Mouse (Mus musculus): ENCODE results near the gene Larp1b. TPM values are rescaled to one million over a fixed set of nuclear protein-coding genes. Genes with fewer than 3 reads are reported as not detected.

The Larp1b gene
- polyA plus RNA-seq, 1 experiment from 2014 or later, result 0.87 TPM

- WGBS, result 69% methylated on average over 5 of the region's 5 CpGs
- DNase-seq (ENCODE audit: low spot score), result no peak
- Histone ChIP-seq H3K9me3 (no peaks in the 10 kb centered on the region), H3K27me3 (replicated peaks; ENCODE audit: low read depth, poor library complexity, severe bottlenecking) (no peaks in the 10 kb centered on the region), H3K4me3 (no peak overlapping the region), H3K27ac (replicated peaks) (no peak overlapping the region), H3K36me3 (replicated peaks) (no peaks in the 10 kb centered on the region), H3K4me1 (no peaks in the 10 kb centered on the region)
Measured at GRCm38 (mm10) chr3:41038297-41038916, 88.8 kb downstream of the Larp1b start.

DNA sequence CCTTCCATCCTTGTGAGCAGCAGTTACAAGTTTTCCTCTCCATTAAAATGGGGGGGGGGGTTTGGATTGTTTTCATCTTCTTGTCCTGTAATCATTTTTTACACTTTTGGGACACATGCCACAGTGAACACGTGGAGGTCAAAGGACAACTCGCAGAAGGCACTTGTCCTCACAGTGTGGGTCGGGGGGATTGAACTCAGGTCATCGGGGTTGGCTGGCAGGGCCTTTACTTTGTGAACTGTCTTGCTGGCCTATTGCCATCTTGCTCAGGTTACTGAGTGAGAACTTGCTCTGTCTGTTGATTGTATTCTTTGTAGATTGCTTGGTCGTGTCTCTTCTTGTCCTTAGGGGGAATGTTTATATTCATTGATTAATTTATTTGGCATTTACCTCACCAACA is 91.6 kb downstream of the Larp1b start:
- Histone ChIP-seq H3K36me3 (replicated peaks) (no peaks in the 10 kb centered on the region), H3K4me3 (no peak overlapping the region), H3K27ac (replicated peaks) (no peak overlapping the region), H3K9me3 (no peaks in the 10 kb centered on the region), H3K4me1 (no peaks in the 10 kb centered on the region), H3K27me3 (replicated peaks; ENCODE audit: low read depth, poor library complexity, severe bottlenecking) (no peaks in the 10 kb centered on the region)
- WGBS, result 69% methylated on average over 5 of the region's 5 CpGs
- DNase-seq (ENCODE audit: low spot score), result no peak

DNA sequence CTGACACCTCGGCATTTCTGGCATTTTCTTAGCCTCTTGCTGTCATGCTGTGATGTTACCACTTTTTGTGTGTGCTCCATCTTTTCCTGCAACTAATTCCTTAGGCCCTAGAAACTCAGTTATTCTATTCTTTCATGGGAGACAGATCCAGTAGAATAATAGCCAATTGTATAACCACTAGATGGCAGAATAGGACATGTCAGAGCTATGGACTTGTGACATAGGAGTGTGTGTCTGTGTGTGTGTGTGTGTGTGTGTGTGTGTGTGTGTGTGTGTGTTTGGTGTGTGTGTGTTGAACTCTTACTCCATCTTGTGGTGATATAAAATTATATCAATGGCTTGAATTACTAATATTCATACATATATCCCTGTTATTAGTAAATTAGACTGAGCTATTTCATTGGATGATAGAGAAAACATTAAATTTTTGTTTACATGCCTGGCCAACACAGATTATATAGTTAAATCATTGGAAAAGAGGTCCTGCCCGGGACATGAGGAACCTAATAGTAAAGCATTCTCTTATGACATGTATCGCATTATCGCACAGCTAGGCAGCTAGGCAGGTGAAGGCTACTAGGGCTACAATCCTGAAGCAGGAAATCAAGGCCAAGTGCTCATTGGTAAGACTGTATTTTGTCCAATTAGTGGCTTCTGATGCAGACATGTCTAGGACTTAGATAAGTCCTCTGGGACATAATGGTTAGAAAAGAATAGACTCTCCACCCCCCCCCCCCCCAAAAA is 92.7 kb downstream of the Larp1b start:
- H3K27me3 ChIP-seq (replicated peaks; ENCODE audit: low read depth, poor library complexity, severe bottlenecking), result no peaks in the 10 kb centered on the region
- no peaks in the 10 kb centered on the region for H3K36me3 ChIP-seq (replicated peaks)
- H3K4me3 ChIP-seq, result no peak overlapping the region
- H3K4me1 ChIP-seq, result no peaks in the 10 kb centered on the region
- H3K9me3 ChIP-seq, result no peaks in the 10 kb centered on the region
- 80% methylated on average over 4 of the region's 4 CpGs for WGBS
- DNase-seq (ENCODE audit: low spot score), result peak; percentile 40
- no peak overlapping the region for H3K27ac ChIP-seq (replicated peaks)

- no peaks in the 10 kb centered on the region for H3K36me3 ChIP-seq (replicated peaks)
- 74% methylated on average over 11 of the region's 11 CpGs for WGBS
- DNase-seq (ENCODE audit: low spot score), result no peak
- H3K27ac ChIP-seq (replicated peaks), result no peak overlapping the region
- H3K4me3 ChIP-seq, result no peak overlapping the region
- no peaks in the 10 kb centered on the region for H3K27me3 ChIP-seq (replicated peaks; ENCODE audit: low read depth, poor library complexity, severe bottlenecking)
- H3K4me1 ChIP-seq, result no peaks in the 10 kb centered on the region
- no peaks in the 10 kb centered on the region for H3K9me3 ChIP-seq
Measured at GRCm38 (mm10) chr3:41043756-41044354, 94.2 kb downstream of the Larp1b start.

GRCm38 (mm10) chr3:41047838-41048237 is 98.2 kb downstream of the Larp1b start:
- Histone ChIP-seq H3K9me3 (no peaks in the 10 kb centered on the region), H3K27ac (replicated peaks) (no peak overlapping the region), H3K27me3 (replicated peaks; ENCODE audit: low read depth, poor library complexity, severe bottlenecking) (no peaks in the 10 kb centered on the region), H3K36me3 (replicated peaks) (no peaks in the 10 kb centered on the region), H3K4me3 (no peak overlapping the region), H3K4me1 (no peaks in the 10 kb centered on the region)
- DNase-seq (ENCODE audit: low spot score), result no peak
- 88% methylated on average over 6 of the region's 6 CpGs for WGBS

- H3K27ac ChIP-seq (replicated peaks), result no peak overlapping the region
- H3K4me1 ChIP-seq, result no peaks in the 10 kb centered on the region
- no peak overlapping the region for H3K4me3 ChIP-seq
- WGBS, result 90% methylated on average over 3 of the region's 3 CpGs
- DNase-seq (ENCODE audit: low spot score), result no peak
- H3K27me3 ChIP-seq (replicated peaks; ENCODE audit: low read depth, poor library complexity, severe bottlenecking), result no peaks in the 10 kb centered on the region
- H3K9me3 ChIP-seq, result no peaks in the 10 kb centered on the region
- H3K36me3 ChIP-seq (replicated peaks), result no peaks in the 10 kb centered on the region
Measured at GRCm38 (mm10) chr3:41053334-41053733, 103.7 kb downstream of the Larp1b start.

DNA sequence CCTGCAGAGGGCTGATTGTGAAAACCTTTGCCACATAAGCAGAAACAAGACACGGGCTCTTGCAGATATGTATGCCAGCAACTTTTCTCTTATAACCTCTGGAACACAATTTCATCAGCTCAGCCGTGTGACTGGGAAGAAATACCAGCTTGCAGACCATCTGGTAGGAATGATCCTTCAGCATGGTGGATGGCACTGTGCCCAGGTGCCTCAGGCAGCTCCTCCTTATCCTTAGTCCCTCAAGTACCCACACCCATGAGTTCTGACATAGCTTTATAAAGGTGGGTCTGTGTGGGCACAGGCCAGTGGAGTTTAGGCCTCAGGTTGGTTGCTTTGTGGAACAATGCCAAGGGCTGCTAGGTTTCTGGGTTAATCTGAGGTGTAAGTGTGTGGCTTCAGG is 108.8 kb downstream of the Larp1b start:
- H3K9me3 ChIP-seq, result no peaks in the 10 kb centered on the region
- peaks cover 10% of the 10 kb centered on the region for H3K36me3 ChIP-seq (replicated peaks)
- no peaks in the 10 kb centered on the region for H3K27me3 ChIP-seq (replicated peaks; ENCODE audit: low read depth, poor library complexity, severe bottlenecking)
- 93% methylated on average over 2 of the region's 2 CpGs for WGBS
- H3K27ac ChIP-seq (replicated peaks), result no peak overlapping the region
- no peak overlapping the region for H3K4me3 ChIP-seq
- H3K4me1 ChIP-seq, result no peaks in the 10 kb centered on the region
- DNase-seq (ENCODE audit: low spot score), result no peak

DNA sequence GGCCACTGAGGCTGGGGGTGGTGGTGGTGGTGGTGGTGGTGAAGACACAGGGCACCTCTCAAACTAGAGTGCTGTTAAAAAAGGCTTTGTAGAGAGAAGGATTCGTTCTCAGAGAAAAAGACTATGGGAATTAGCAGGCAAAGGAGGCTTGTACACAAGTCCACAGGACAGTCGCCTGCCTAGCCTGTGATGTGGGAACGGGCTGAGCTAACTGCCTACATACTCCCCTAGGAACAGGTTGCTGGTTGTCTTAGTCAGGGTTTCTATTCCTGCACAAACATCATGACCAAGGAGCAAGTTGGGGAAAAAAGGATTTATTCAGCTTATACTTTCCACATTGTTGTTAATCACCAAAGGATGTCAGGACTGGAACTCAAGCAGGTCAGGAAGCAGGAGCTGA is 109.6 kb downstream of the Larp1b start:
- Histone ChIP-seq H3K4me3 (no peak overlapping the region), H3K36me3 (replicated peaks) (peaks cover 18% of the 10 kb centered on the region), H3K4me1 (no peaks in the 10 kb centered on the region), H3K9me3 (no peaks in the 10 kb centered on the region), H3K27ac (replicated peaks) (no peak overlapping the region), H3K27me3 (replicated peaks; ENCODE audit: low read depth, poor library complexity, severe bottlenecking) (no peaks in the 10 kb centered on the region)
- 91% methylated on average over 3 of the region's 3 CpGs for WGBS
- DNase-seq (ENCODE audit: low spot score), result no peak

GRCm38 (mm10) chr3:41061831-41062565 is 112.4 kb downstream of the Larp1b start:
- no peaks in the 10 kb centered on the region for H3K9me3 ChIP-seq
- no peaks in the 10 kb centered on the region for H3K27me3 ChIP-seq (replicated peaks; ENCODE audit: low read depth, poor library complexity, severe bottlenecking)
- no peak overlapping the region for H3K27ac ChIP-seq (replicated peaks)
- 94% methylated on average over 3 of the region's 3 CpGs for WGBS
- no peak for DNase-seq (ENCODE audit: low spot score)
- H3K4me3 ChIP-seq, result no peak overlapping the region
- peaks cover 43% of the 10 kb centered on the region for H3K36me3 ChIP-seq (replicated peaks)
- H3K4me1 ChIP-seq, result no peaks in the 10 kb centered on the region

- Histone ChIP-seq H3K4me3 (no peak overlapping the region), H3K27me3 (replicated peaks; ENCODE audit: low read depth, poor library complexity, severe bottlenecking) (no peaks in the 10 kb centered on the region), H3K36me3 (replicated peaks) (peaks cover 51% of the 10 kb centered on the region), H3K27ac (replicated peaks) (no peak overlapping the region), H3K9me3 (no peaks in the 10 kb centered on the region), H3K4me1 (no peaks in the 10 kb centered on the region)
- DNase-seq (ENCODE audit: low spot score), result no peak
- 93% methylated on average over 2 of the region's 2 CpGs for WGBS
Measured at GRCm38 (mm10) chr3:41062758-41063157, 113.1 kb downstream of the Larp1b start.

DNA sequence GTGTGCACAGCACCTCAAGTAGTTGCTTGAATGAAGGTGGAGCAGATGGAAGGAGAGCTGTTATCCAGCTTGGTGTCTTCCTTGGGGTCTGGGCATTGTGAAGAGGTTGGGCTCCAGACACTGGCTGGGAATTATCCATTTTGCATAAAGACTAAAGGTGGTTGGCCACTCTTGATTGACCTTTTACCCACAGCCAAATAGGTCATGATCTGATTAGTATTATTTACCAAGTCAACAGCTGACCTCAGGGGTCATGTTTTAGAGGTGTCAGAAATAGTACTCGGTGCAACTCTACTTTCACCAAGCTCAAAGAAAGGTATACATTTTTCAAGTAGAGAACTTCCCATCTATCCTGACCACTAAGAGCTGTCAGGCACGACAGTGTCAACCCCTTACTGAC is 115.7 kb downstream of the Larp1b start:
- Histone ChIP-seq H3K36me3 (replicated peaks) (peaks cover 72% of the 10 kb centered on the region), H3K27ac (replicated peaks) (no peak overlapping the region), H3K4me1 (no peaks in the 10 kb centered on the region), H3K4me3 (no peak overlapping the region), H3K9me3 (no peaks in the 10 kb centered on the region), H3K27me3 (replicated peaks; ENCODE audit: low read depth, poor library complexity, severe bottlenecking) (no peaks in the 10 kb centered on the region)
- no peak for DNase-seq (ENCODE audit: low spot score)
- 82% methylated on average over 2 of the region's 2 CpGs for WGBS

DNA sequence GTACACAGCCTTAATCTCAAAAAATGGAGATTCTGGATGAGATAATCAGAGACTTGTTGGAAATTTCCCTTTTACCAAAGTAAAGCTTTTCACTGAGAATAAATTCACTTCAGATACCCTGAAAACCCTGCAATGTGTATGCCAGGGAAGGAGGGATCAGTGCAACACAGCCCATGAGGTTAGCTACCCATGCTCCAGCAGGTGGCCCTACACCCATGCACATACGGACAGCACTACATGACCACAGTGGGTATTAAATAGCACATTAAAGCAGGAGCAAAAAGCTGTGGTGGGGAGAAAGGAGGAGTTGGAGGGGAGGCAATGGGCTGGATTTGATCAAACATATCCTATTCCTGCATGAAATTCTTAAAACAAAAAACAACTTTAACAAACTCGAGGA is 120.9 kb downstream of the Larp1b start:
- Histone ChIP-seq H3K36me3 (replicated peaks) (peaks cover 42% of the 10 kb centered on the region), H3K27ac (replicated peaks) (no peak overlapping the region), H3K9me3 (no peaks in the 10 kb centered on the region), H3K27me3 (replicated peaks; ENCODE audit: low read depth, poor library complexity, severe bottlenecking) (no peaks in the 10 kb centered on the region), H3K4me1 (no peaks in the 10 kb centered on the region), H3K4me3 (no peak overlapping the region)
- no peak for DNase-seq (ENCODE audit: low spot score)
- WGBS, result 75% methylated on average over 2 of the region's 2 CpGs
